Mouse (Mus musculus): ENCODE measurements around the gene Olfr803. TPM values are rescaled to one million over a fixed set of nuclear protein-coding genes. Genes with fewer than 3 reads are reported as not detected.

The Olfr803 gene
- polyA plus RNA-seq (2021), result not detected

GRCm38 (mm10) chr10:129694186-129694585, at the start of gene Olfr803:
Gene Olfr803, minus strand, starts transcription at chr10:129694286.
- no peak for ATAC-seq
- no peak for TF ChIP-seq CTCF (IDR thresholded peaks at IDR 0.05)
- CTCF ChIA-PET, result no interaction called here
- H3K27me3 ChIP-seq, result no peaks in the 10 kb centered on the region
- in situ Hi-C loops (cut with MboI; ENCODE audit: low pct_unique_long_range_greater_than_20kb), result no loop called here
- POLR2A ChIA-PET, result no interaction called here
- no peak for DNase-seq (ENCODE audit: low read depth, low spot score)

DNA sequence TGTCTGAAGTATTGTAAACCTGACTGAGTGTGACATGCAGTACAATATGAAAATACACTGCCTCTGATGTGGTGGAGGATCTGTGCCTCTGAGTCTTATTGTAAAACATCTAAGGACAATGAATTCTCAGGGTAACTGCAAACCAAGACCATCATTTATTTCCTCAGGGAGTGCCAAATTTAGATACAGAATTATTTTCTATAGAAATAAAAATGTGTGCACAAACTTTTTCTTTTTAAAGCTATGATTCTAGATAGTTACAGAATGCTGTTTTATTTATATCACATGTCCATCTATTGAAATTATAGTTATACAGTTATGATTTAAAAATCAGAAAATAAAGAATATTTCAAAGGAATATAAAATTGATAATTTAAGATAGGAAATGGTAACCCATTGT, 47.7 kb upstream of the Olfr803 start, which contains the start of gene Olfr806:
Olfr806 (minus strand) TSS at position 101 of the 400 bp plus-strand sequence.
- peaks cover 3% of the 10 kb centered on the region for H3K27me3 ChIP-seq
- CTCF ChIA-PET, result interaction anchor here (1.6 kb wide), 1 partner anchor 26 kb away, joined by 4 read pairs; no protein-coding TSS in a partner anchor
- ATAC-seq (no peak), DNase-seq (ENCODE audit: low read depth, low spot score) (no peak)
- in situ Hi-C loops (cut with MboI; ENCODE audit: low pct_unique_long_range_greater_than_20kb), result no loop called here
- TF ChIP-seq CTCF (IDR thresholded peaks at IDR 0.05), result no peak
- POLR2A ChIA-PET, result no interaction called here

GRCm38 (mm10) chr10:129729275-129729674, 35.2 kb upstream of the Olfr803 start, which contains the start of gene Olfr805:
Gene Olfr805, minus strand, starts transcription at chr10:129729375.
- peaks cover 4% of the 10 kb centered on the region for H3K27me3 ChIP-seq
- no peak for DNase-seq (ENCODE audit: low read depth, low spot score)
- TF ChIP-seq CTCF (IDR thresholded peaks at IDR 0.05), result no peak
- in situ Hi-C loops (cut with MboI; ENCODE audit: low pct_unique_long_range_greater_than_20kb), result no loop called here
- ATAC-seq, result no peak
- ChIA-PET POLR2A (no interaction called here), CTCF (interaction anchor here (0.8 kb wide), 1 partner anchor 10 kb away, joined by 3 read pairs; no protein-coding TSS in a partner anchor)

DNA sequence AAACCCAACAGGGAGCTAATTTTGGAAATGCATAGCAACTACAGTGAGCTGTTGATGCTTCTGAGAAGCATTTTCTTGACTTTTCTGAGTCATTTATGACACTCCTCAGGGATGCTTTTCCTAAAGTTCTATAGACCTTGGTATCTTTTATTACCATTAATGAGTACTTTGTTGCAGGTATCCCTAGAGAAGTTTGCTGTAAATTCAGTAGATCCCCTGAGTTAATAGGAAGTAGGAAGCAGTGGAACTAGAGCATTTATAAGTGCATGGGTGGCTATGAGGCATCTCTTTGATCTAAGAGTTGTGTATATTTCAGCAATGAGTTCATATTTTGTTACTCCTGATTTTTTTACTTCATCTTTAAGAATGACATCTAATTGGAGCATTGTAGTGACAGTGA, 8.8 kb upstream of the Olfr803 start, which contains the start of gene Olfr804:
Olfr804 (plus strand) TSS at position 301 of the 400 bp plus-strand sequence.
- CTCF ChIA-PET, result no interaction called here
- in situ Hi-C loops (cut with MboI; ENCODE audit: low pct_unique_long_range_greater_than_20kb), result no loop called here
- H3K27me3 ChIP-seq, result no peaks in the 10 kb centered on the region
- POLR2A ChIA-PET, result no interaction called here
- no peak for TF ChIP-seq CTCF (IDR thresholded peaks at IDR 0.05)
- ATAC-seq (no peak), DNase-seq (ENCODE audit: low read depth, low spot score) (no peak)

GRCm38 (mm10) chr10:129688069-129688468, 6.0 kb downstream of the Olfr803 start, which contains the start of gene Olfr802:
Gene Olfr802, minus strand, starts transcription at chr10:129688169.
- POLR2A ChIA-PET, result no interaction called here
- ATAC-seq (no peak), DNase-seq (ENCODE audit: low read depth, low spot score) (no peak)
- no peaks in the 10 kb centered on the region for H3K27me3 ChIP-seq
- CTCF ChIA-PET, result no interaction called here
- in situ Hi-C loops (cut with MboI; ENCODE audit: low pct_unique_long_range_greater_than_20kb), result no loop called here
- TF ChIP-seq CTCF (IDR thresholded peaks at IDR 0.05), result no peak

- POLR2A ChIA-PET, result no interaction called here
- DNase-seq (ENCODE audit: low read depth, low spot score) (no peak), ATAC-seq (no peak)
- no peaks in the 10 kb centered on the region for H3K27me3 ChIP-seq
- in situ Hi-C loops (cut with MboI; ENCODE audit: low pct_unique_long_range_greater_than_20kb), result no loop called here
- CTCF ChIA-PET, result no interaction called here
- TF ChIP-seq CTCF (IDR thresholded peaks at IDR 0.05), result no peak
Measured at GRCm38 (mm10) chr10:129673765-129674164, 20.3 kb downstream of the Olfr803 start, which contains the start of gene Olfr801. Gene Olfr801, minus strand, starts transcription at chr10:129673865.

DNA sequence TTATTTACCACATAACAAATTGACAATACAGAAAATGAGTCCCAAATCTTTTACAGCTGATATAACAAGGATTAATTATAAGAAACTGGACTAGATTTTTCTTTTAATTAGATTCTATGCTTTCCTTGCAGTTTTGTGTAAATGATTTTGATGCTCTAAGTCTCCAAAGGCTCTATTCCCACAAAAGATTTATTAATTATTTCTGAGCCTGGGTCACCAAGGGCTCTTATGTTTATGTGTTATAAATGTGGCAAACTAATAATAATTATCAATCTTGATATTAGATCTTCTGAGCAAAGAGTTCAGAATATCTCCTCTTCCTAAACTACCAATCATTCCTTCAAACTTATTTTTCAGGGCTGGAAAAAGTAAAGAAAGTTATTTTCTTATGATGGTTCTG, 36.7 kb downstream of the Olfr803 start, which contains the start of gene Olfr800:
Olfr800 (plus strand) TSS at position 301 of the 400 bp plus-strand sequence.
- CTCF ChIA-PET, result no interaction called here
- in situ Hi-C loops (cut with MboI; ENCODE audit: low pct_unique_long_range_greater_than_20kb), result no loop called here

DNA sequence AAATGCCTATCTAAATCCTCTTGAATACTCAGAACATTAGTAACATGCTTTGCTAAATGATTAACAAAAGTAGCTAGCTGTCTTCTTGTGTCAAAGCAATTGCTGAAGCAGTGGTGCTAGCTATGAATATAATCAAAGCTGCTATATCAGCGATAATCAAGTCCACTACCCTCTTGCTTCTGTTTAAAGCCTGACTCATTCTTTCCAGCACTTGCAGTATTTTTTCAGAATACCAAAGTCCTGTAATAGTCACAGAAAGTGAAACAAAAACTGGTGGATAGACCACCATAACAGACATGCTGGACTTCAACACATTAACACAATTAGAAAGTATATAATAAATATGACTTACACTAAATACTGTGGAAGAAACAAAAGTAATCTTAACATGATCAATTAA, 42.3 kb downstream of the Olfr803 start:
- DNase-seq (ENCODE audit: low read depth, low spot score) (no peak), ATAC-seq (no peak)
- POLR2A ChIA-PET, result no interaction called here
- CTCF ChIA-PET, result interaction anchor here (0.8 kb wide), 1 partner anchor 50 kb away, joined by 3 read pairs; no protein-coding TSS in a partner anchor
- in situ Hi-C loops (cut with MboI; ENCODE audit: low pct_unique_long_range_greater_than_20kb), result no loop called here
- TF ChIP-seq CTCF (IDR thresholded peaks at IDR 0.05), result no peak
- H3K27me3 ChIP-seq, result no peaks in the 10 kb centered on the region

More for the DNA sequence above, 36.7 kb downstream of the Olfr803 start, which contains the start of gene Olfr800:
- TF ChIP-seq CTCF (IDR thresholded peaks at IDR 0.05), result no peak
- no peak for DNase-seq (ENCODE audit: low read depth, low spot score)
- no peaks in the 10 kb centered on the region for H3K27me3 ChIP-seq
- POLR2A ChIA-PET, result no interaction called here
- ATAC-seq, result no peak

Other genes with a start within 250 kb of the Olfr803 start
- gene Olfr787, start 232.4 kb downstream of the Olfr803 start, polyA plus RNA-seq (2021), result not detected
- gene Olfr788, start 223.3 kb downstream of the Olfr803 start, polyA plus RNA-seq (2021), result not detected
- gene Olfr789, start 209.5 kb downstream of the Olfr803 start, polyA plus RNA-seq (2021), result not detected
- not detected for gene Olfr790, start 195.8 kb downstream of the Olfr803 start, polyA plus RNA-seq (2021)
- gene Olfr791, start 172.5 kb downstream of the Olfr803 start, polyA plus RNA-seq (2021), result not detected
- gene Olfr792, start 155.1 kb downstream of the Olfr803 start, polyA plus RNA-seq (2021), result not detected
- gene Olfr794, start 126.6 kb downstream of the Olfr803 start, polyA plus RNA-seq (2021), result not detected
- gene Olfr796, start 81.7 kb downstream of the Olfr803 start, polyA plus RNA-seq (2021), result not detected
- not detected for gene Olfr798, start 66.4 kb downstream of the Olfr803 start, polyA plus RNA-seq (2021)
- gene Olfr799, start 56.8 kb downstream of the Olfr803 start, polyA plus RNA-seq (2021), result not detected
- not detected for gene Olfr800, start 36.6 kb downstream of the Olfr803 start, polyA plus RNA-seq (2021)
- gene Olfr801, start 20.4 kb downstream of the Olfr803 start, polyA plus RNA-seq (2021), result not detected
- not detected for gene Olfr802, start 6.1 kb downstream of the Olfr803 start, polyA plus RNA-seq (2021)
- gene Olfr804, start 8.9 kb upstream of the Olfr803 start, polyA plus RNA-seq (2021), result not detected
- not detected for gene Olfr805, start 35.1 kb upstream of the Olfr803 start, polyA plus RNA-seq (2021)
- not detected for gene Olfr806, start 47.6 kb upstream of the Olfr803 start, polyA plus RNA-seq (2021)
- gene Olfr807, start 63.5 kb upstream of the Olfr803 start, polyA plus RNA-seq (2021), result not detected
- gene Olfr808, start 71.2 kb upstream of the Olfr803 start, polyA plus RNA-seq (2021), result not detected
- not detected for gene Olfr809, start 80.4 kb upstream of the Olfr803 start, polyA plus RNA-seq (2021)
- not detected for gene Olfr810, start 100.6 kb upstream of the Olfr803 start, polyA plus RNA-seq (2021)
- gene Olfr811, start 110.1 kb upstream of the Olfr803 start, polyA plus RNA-seq (2021), result not detected
- gene Olfr812, start 151.8 kb upstream of the Olfr803 start, polyA plus RNA-seq (2021), result not detected
- not detected for gene Olfr813, start 161.1 kb upstream of the Olfr803 start, polyA plus RNA-seq (2021)
- not detected for gene Olfr814, start 185.6 kb upstream of the Olfr803 start, polyA plus RNA-seq (2021)
- gene Olfr815, start 211.6 kb upstream of the Olfr803 start, polyA plus RNA-seq (2021), result not detected
- not detected for gene Olfr816, start 221.3 kb upstream of the Olfr803 start, polyA plus RNA-seq (2021)

All from Patski (cell line).